Mouse (Mus musculus) urinary bladder, postnatal 25 days (tissue): ENCODE measurements around the gene Epc2.
A peak's percentile ranks its signal among the peaks of the same experiment; 100 is the strongest.

Experiments
- DNase-seq: peaks from one replicate; pipeline ENCODE4 v3.0.0; 2022; ENCODE audit warnings: low spot score

Epc2 gene

GRCm38 (mm10) chr2:49450931-49451636 lies at the start of gene Epc2:
TSS of gene Epc2 (plus strand) at chr2:49451486.
- peak; percentile 77 for DNase-seq

DNA sequence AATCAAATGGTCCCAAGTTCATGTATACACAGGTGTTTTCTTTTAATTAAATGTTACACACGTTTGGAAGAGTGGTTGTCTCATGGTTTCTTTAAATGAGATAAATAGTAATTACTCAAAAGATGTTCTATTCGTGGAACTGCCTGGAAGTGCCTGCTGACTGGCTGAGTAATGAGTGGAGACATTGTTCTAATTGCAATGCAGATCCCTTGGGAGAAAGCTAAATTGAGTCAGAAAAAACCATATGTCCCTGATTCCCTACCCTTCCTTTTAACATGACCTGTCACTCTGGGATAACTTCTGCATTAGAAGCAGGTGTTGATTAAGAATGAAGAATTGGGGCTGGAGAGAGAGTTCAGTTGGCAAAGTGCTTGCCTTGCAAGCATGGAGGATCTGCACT lies 45.3 kb upstream of the Epc2 start:
- DNase-seq: no peak

DNA sequence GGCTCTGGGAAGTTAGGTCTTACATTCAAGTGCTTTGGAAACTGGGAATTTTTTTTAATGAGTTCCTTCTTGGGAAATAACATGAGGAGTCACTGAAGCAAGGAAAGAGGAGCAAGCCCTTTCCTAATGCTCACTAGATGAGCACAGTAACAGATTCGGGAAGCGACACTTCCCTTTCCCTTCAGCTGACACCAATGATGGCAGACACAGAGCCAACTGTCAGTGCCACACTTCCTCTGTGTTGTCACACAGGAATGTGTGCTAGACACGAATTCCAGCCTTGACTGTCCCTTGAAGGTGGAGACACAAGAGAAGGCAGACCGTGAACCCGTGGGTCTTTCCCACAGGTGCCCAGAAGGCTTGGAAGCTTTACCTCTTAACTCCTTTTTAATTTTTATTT lies 39.6 kb upstream of the Epc2 start:
- no peak for DNase-seq

DNA sequence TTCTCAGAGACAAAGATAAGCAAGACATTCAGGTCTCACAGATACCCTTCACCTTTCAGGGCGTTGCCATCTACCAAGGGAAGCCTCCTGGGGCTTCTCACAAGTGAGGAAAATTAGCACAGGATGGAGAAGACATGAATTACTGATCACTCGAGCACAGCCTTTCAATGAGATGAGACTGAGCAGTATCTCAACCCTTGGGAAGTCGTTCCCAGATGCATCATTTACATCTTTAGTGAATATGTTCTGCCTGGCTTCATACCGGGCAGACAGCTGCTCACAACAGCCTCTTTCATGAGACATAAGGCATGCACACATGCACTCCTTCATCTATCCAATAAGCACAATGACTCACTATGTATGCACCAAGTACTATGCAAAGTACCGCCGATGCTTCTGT lies 38.7 kb upstream of the Epc2 start:
- no peak for DNase-seq

DNA sequence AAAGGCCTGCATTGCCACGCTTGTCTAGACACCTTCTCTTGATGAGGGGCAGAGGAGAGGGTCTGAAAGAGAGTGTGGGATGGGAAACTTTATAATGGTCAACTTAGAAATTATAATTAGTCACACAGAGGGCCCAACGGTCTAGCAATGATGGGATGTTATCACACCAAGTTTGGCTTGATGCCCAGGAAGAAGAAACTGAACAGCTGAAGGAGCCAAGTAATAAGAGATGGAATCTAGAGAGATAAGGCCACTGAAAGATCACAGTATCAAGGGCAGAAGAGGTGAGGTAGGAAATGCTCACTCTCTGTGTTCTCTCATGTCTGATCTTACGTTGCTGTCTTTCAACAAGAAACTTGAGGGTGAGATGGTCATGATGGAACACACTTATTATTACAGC lies 35.4 kb upstream of the Epc2 start:
- no peak for DNase-seq

GRCm38 (mm10) chr2:49417018-49417604 lies 34.2 kb upstream of the Epc2 start:
- DNase-seq: no peak

- DNase-seq: no peak
Measured at GRCm38 (mm10) chr2:49420396-49420795, 30.9 kb upstream of the Epc2 start.

- no peak for DNase-seq
Measured at GRCm38 (mm10) chr2:49423857-49424256, 27.4 kb upstream of the Epc2 start.

DNA sequence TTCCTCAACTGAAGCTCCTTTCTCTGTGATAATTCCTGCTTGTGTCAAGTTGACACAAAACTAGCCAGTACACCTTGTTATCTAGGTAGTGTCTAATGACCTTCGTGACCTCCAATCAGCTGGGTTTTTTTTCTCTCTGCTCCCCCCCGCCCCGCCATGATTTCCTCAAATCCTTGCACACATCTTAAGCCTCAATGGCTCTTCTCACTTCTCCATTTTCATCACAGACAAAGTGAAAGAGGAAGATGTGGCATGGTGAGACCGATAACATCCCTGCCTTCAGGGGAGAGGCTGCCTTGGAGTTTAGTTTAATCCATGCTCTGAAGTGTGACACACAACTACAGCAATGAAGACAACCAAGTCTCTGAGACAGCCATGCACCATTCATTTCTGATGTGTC lies 26.5 kb upstream of the Epc2 start:
- DNase-seq: no peak

DNA sequence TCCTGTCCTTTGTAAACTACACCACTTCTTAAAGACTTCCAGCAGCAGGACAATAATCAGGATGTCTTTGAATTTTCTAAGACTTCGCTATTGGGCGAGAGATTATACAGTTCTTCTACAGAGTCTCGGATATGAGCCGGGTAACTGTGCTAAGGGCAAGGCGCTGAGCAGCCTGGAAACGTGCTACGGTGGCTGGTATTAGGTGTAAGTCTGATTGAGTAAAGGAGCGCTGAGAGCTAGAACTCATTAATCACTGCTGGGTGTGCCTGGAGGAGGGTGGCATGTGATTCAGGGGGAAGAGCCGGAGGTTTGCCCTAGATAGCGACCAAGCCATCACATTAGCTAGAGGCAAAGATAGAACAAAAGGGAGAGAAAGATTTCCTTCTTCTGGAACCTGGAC lies 25.1 kb upstream of the Epc2 start:
- no peak for DNase-seq

DNA sequence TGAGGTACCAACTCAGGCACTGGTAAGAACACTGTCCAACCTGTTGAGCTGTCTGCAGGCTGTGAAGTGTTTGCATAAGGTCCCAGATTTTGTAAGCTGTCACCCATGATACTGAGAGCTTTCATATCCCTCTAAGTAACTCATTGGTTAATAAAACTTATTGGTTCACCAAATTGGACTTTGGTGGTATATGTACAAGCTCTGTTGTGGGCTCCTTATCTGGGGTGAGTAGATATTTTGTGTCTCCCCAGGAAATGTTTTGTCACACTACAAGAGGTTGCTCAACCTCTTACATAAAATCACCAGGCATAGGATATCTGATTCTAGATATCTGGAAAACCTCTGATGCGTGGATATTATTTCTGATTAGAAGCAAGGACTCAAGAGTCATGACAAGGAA lies 20.3 kb upstream of the Epc2 start:
- no peak for DNase-seq

GRCm38 (mm10) chr2:49433211-49433610 lies 18.1 kb upstream of the Epc2 start:
- no peak for DNase-seq

DNA sequence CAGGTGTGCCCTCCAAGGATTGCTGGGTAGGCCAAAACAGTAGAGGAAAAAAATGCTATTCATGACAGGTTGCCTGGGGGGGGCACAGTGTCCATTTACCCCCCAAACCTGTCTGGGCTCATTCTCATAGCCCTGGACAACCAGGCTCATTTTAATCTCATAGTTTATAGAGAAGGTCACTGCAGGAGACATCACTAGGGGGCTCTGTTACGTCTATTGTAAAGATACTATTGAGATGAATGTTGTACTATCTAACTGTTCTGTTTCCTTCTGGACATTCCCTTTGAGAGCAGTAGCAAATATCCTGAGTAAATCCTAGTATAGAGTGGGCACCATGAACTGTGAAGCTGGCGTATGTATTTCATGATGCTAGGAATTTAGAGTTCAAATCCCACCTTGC lies 5.0 kb upstream of the Epc2 start:
- DNase-seq: no peak

GRCm38 (mm10) chr2:49447586-49448475 lies 3.5 kb upstream of the Epc2 start:
- no peak for DNase-seq

- no peak for DNase-seq
Measured at GRCm38 (mm10) chr2:49450467-49450866, 819 bp upstream of the Epc2 start.

DNA sequence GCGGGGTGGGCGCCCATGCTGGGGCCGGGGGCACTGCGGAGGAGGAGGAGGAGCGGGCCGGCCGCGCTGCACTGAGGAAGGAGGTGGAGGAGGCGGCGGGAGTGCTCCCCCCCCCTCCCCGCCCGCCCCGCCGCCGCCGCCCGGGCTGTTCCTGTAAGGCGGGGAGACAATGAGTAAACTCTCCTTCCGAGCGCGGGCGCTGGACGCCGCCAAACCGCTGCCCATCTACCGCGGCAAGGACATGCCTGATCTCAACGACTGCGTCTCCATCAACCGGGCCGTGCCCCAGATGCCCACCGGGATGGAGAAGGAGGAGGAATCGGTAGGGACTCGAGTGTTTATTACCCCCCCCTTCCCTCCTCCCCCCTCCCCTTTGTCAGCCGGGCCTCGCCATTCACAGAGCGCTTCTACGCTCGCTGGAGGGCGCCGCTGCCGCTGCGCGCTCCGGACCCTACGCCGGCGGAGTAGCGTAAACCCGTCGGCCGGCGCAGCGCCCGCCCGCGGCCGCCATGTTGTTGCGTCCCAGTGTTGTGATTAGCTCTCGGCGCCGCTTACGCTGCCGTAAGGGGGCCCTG lies 438 bp downstream of the Epc2 start:
- DNase-seq: peak; percentile 95

DNA sequence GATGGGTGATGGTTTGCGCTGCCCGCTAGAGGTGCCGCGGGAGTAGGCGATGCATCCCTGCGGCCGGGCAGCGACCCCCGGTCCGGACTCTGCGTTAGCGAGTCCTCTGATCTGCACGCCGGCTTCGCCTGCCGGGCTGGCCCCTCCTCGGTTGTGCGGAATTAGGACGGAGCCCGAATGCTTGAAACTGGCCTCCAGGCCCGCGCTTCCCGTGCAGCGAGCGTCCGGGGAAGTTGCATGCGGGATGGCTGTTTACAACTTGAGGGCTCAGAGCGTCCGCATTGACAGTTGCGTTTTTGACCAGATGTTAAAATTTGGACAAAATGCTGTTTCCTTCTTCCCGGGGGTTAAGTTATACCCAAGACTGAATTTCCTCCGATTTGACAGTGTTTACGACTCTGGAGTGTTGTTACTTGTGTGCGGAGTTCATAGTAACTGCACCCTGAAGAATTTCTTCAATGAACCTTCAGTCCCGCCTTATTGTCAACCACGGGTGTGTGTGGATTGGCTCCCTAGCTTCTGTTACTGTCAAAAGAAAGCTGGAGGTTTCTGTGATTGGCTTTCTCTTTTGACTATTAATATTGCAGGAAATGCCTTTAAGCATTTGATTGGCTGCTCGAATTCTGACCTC lies 1.3 kb downstream of the Epc2 start:
- peak; percentile 15 for DNase-seq

GRCm38 (mm10) chr2:49457797-49458196 lies 6.5 kb downstream of the Epc2 start:
- no peak for DNase-seq

DNA sequence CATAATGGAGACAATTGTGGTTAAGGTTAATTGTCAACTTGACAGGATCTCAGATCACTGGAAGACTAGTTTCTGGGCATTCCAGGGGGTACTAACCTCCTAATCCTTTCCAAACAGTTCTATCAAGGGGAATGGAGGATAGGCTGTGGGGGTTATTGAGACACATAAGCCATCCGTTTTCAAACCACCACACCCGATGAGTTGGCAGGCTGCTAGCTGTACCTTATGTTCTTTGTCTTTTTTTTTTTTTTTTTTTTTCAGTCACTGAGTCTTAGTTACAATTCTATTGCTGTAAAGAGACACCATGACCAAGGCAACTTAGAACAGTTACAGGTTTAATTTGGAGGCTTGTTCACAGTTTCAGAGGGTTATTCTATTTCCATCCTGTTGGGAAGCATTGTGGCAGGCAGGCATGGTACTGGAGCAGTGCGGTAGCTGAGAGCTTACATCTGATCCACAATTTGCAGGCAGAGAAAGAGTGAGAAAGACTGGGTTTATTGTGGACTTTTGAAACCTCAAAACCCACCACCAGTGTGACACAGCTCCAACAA lies 14.5 kb downstream of the Epc2 start:
- no peak for DNase-seq

- DNase-seq: no peak
Measured at GRCm38 (mm10) chr2:49467038-49467437, 15.8 kb downstream of the Epc2 start.

- no peak for DNase-seq
Measured at GRCm38 (mm10) chr2:49471188-49471587, 19.9 kb downstream of the Epc2 start.
